Mouse (Mus musculus): ENCODE measurements around the gene Hoxc4. TPM values are rescaled to one million over a fixed set of nuclear protein-coding genes. Genes with fewer than 3 reads are reported as not detected.

Gene Hoxc4
- polyA plus RNA-seq (2015; fragmentation: Nextera tagmentation; extraction: Ambion mirVana), result 1.7 and 2.7 TPM in 2 replicates

GRCm38 (mm10) chr15:103018636-103019035 is at the start of gene Hoxc4:
TSS of gene Hoxc4 (plus strand) at chr15:103018934.
- Histone ChIP-seq H3K4me1 (peaks cover 22% of the 10 kb centered on the region), H3K4me3 (no peak within 1 kb of the TSS), H3K27me3 (peaks cover 97% of the 10 kb centered on the region), H3K36me3 (no peaks in the 10 kb centered on the region), H3K9ac (no peak within 1 kb of the TSS), H3K4me2 (no peak within 1 kb of the TSS), H3K27ac (no peak within 1 kb of the TSS), H3K9me3 (no peaks in the 10 kb centered on the region)
- 24% methylated on average over 9 of the region's 9 CpGs for WGBS
- no peak for ATAC-seq (ENCODE audit: insufficient number of reproducible peaks, low FRiP score, low TSS enrichment, low read depth)

- ATAC-seq (ENCODE audit: insufficient number of reproducible peaks, low FRiP score, low TSS enrichment, low read depth), result no peak
- H3K9me3 ChIP-seq, result no peaks in the 10 kb centered on the region
- H3K4me2 ChIP-seq, result no peak overlapping the region
- WGBS, result 26% methylated on average over 1 of the region's 1 CpGs
- no peak overlapping the region for H3K9ac ChIP-seq
- H3K27ac ChIP-seq, result no peak overlapping the region
- peaks cover 19% of the 10 kb centered on the region for H3K4me1 ChIP-seq
- H3K36me3 ChIP-seq, result no peaks in the 10 kb centered on the region
- peaks cover 96% of the 10 kb centered on the region for H3K27me3 ChIP-seq
- no peak overlapping the region for H3K4me3 ChIP-seq
Observed at GRCm38 (mm10) chr15:102969296-102969695, 49.4 kb upstream of the Hoxc4 start.

GRCm38 (mm10) chr15:102970740-102971139 is 48.0 kb upstream of the Hoxc4 start:
- 4% methylated on average over 12 of the region's 12 CpGs for WGBS
- H3K4me3 ChIP-seq, result no peak overlapping the region
- no peaks in the 10 kb centered on the region for H3K36me3 ChIP-seq
- H3K9me3 ChIP-seq, result no peaks in the 10 kb centered on the region
- H3K4me1 ChIP-seq, result peaks cover 20% of the 10 kb centered on the region
- H3K9ac ChIP-seq, result no peak overlapping the region
- no peak overlapping the region for H3K4me2 ChIP-seq
- no peak for ATAC-seq (ENCODE audit: insufficient number of reproducible peaks, low FRiP score, low TSS enrichment, low read depth)
- H3K27me3 ChIP-seq, result peaks cover 93% of the 10 kb centered on the region
- no peak overlapping the region for H3K27ac ChIP-seq

DNA sequence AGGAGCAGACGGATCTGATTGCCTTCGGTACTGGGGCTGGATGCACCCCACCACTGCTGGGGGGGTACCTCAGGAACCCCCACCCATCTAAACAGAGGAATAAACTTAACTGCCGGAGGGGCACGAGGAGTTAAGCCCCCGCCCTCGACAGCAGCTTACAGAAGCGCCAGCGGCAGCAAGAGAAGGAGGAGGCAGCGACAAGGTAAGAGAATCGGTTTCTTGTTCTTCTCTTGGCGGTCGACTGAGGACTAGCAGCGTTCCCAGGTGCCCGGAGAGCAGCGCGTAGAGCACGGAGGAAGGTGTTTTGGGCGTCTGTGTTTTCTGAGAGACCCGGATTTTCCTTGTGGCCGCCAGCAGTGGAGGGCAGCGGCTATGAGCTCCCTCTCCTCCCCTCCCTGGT is 46.5 kb upstream of the Hoxc4 start:
- Histone ChIP-seq H3K4me3 (peak overlapping the region; percentile 17), H3K9ac (no peak overlapping the region), H3K36me3 (no peaks in the 10 kb centered on the region), H3K4me1 (peaks cover 19% of the 10 kb centered on the region), H3K4me2 (peak overlapping the region; percentile 29; the same call in 1 of the 2 replicates), H3K27me3 (peaks cover 93% of the 10 kb centered on the region), H3K27ac (no peak overlapping the region; the same call in 1 of the 2 replicates), H3K9me3 (no peaks in the 10 kb centered on the region)
- WGBS, result 6% methylated on average over 21 of the region's 21 CpGs
- no peak for ATAC-seq (ENCODE audit: insufficient number of reproducible peaks, low FRiP score, low TSS enrichment, low read depth)

GRCm38 (mm10) chr15:102972753-102973152 is 46.0 kb upstream of the Hoxc4 start:
- Histone ChIP-seq H3K4me2 (peak overlapping the region; percentile 29; the same call in 1 of the 2 replicates), H3K27me3 (peaks cover 93% of the 10 kb centered on the region), H3K9me3 (no peaks in the 10 kb centered on the region), H3K4me1 (peaks cover 22% of the 10 kb centered on the region), H3K4me3 (peak overlapping the region; percentile 17; the same call in 1 of the 2 replicates), H3K36me3 (no peaks in the 10 kb centered on the region), H3K9ac (no peak overlapping the region), H3K27ac (no peak overlapping the region)
- ATAC-seq (ENCODE audit: insufficient number of reproducible peaks, low FRiP score, low TSS enrichment, low read depth), result no peak
- 11% methylated on average over 6 of the region's 6 CpGs for WGBS

DNA sequence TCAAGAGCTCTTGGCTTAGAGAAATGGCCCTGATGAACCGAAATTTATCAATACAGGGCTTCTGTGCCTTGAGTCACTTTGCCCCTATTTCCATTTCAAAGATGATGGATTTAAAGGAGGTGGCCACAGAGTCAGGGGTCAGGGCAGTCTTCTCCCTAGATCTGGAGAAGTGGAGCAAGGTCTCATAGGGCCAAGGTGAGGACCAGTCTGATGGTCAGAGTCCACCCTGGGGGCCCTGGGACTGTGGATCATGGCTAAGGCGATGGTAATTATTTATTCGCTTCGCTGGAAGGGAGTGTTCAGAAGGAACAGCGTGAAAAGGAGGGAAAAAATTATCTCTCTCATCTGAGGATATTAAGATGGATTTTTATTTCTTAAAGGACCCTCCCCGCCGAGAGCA is 43.7 kb upstream of the Hoxc4 start:
- Histone ChIP-seq H3K27me3 (peaks cover 97% of the 10 kb centered on the region), H3K4me2 (peak overlapping the region; percentile 39; the same call in 1 of the 2 replicates), H3K9ac (no peak overlapping the region), H3K9me3 (no peaks in the 10 kb centered on the region), H3K36me3 (no peaks in the 10 kb centered on the region), H3K4me1 (peaks cover 22% of the 10 kb centered on the region), H3K27ac (no peak overlapping the region), H3K4me3 (no peak overlapping the region)
- no peak for ATAC-seq (ENCODE audit: insufficient number of reproducible peaks, low FRiP score, low TSS enrichment, low read depth)
- 13% methylated on average over 7 of the region's 7 CpGs for WGBS

DNA sequence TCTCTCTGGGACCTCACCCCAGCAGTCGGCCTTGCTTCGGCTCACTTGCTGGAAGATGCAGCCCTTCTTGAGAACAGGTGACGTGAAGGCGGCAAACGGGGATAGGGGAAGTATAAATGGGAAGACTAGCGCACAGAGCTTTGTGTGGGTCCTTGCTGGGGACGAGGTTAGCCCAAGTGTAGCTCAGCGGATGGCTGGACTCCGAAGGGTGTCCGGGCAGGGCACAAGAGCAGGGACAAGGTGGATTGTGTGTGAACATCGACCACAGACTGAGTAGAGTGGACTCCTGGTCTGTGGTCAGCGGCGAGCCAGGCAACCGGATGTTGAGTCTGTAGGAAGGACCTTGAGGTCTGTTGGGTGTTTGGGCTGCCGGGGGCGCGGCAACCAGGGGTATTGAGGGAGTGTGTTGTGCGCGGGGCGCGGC is 43.0 kb upstream of the Hoxc4 start:
- no peak overlapping the region for H3K27ac ChIP-seq
- no peaks in the 10 kb centered on the region for H3K9me3 ChIP-seq
- H3K36me3 ChIP-seq, result no peaks in the 10 kb centered on the region
- peaks cover 25% of the 10 kb centered on the region for H3K4me1 ChIP-seq
- peak overlapping the region; percentile 39 for H3K4me2 ChIP-seq
- peaks cover 97% of the 10 kb centered on the region for H3K27me3 ChIP-seq
- peak overlapping the region; percentile 28 for H3K4me3 ChIP-seq
- 4% methylated on average over 21 of the region's 21 CpGs for WGBS
- ATAC-seq (ENCODE audit: insufficient number of reproducible peaks, low FRiP score, low TSS enrichment, low read depth), result no peak
- H3K9ac ChIP-seq, result no peak overlapping the region

- Histone ChIP-seq H3K4me1 (peaks cover 29% of the 10 kb centered on the region), H3K27ac (peak within 1 kb of the TSS; percentile 29; the same call in 1 of the 2 replicates), H3K4me3 (peak within 1 kb of the TSS; percentile 28), H3K9me3 (no peaks in the 10 kb centered on the region), H3K9ac (no peak within 1 kb of the TSS), H3K4me2 (peak within 1 kb of the TSS; percentile 39), H3K36me3 (no peaks in the 10 kb centered on the region), H3K27me3 (peaks cover 97% of the 10 kb centered on the region)
- 5% methylated on average over 20 of the region's 20 CpGs for WGBS
- ATAC-seq (ENCODE audit: insufficient number of reproducible peaks, low FRiP score, low TSS enrichment, low read depth), result no peak
Observed at GRCm38 (mm10) chr15:102976171-102976570, 42.6 kb upstream of the Hoxc4 start, which contains the start of gene Hoxc9. TSS of gene Hoxc9 (plus strand) at chr15:102976439.

GRCm38 (mm10) chr15:102976631-102977422 is 41.9 kb upstream of the Hoxc4 start:
- WGBS, result 4% methylated on average over 37 of the region's 37 CpGs
- peak overlapping the region; percentile 29; the same call in 1 of the 2 replicates for H3K27ac ChIP-seq
- no peaks in the 10 kb centered on the region for H3K9me3 ChIP-seq
- no peak for ATAC-seq (ENCODE audit: insufficient number of reproducible peaks, low FRiP score, low TSS enrichment, low read depth)
- peak overlapping the region; percentile 39 for H3K4me2 ChIP-seq
- peaks cover 97% of the 10 kb centered on the region for H3K27me3 ChIP-seq
- H3K36me3 ChIP-seq, result no peaks in the 10 kb centered on the region
- no peak overlapping the region for H3K9ac ChIP-seq
- H3K4me3 ChIP-seq, result peak overlapping the region; percentile 28
- H3K4me1 ChIP-seq, result peaks cover 35% of the 10 kb centered on the region

DNA sequence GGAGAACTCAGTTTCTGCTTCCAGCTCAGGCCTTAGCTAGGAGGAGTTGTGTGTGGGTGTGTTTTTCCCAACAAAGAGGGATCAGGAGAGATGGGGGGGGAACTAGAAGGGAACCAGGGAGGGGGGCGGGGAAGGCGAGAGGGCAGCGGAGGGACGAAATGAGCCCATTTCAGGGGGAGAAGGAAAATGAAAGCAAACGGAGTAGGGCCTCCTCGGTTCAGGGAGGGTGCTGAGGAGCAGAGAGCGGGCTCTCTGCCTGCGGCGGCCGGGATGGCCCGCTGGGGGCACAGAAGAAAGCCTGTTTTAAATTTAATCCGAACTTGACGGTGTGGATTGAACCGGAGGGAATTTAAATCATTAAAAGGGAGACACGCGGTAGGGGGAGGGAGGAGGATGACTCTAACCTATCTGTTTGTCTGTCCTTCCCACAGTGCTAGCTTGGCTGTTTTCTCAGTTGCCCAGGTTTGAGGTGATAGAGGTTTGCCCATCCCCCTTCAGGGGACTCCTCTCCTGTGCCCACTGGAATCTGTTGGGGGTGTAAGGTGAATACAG is 41.2 kb upstream of the Hoxc4 start:
- H3K9ac ChIP-seq, result peak overlapping the region; percentile 14; the same call in 1 of the 2 replicates
- WGBS, result 8% methylated on average over 15 of the region's 16 CpGs

GRCm38 (mm10) chr15:102978615-102979515 is 39.9 kb upstream of the Hoxc4 start:
- no peak for ATAC-seq (ENCODE audit: insufficient number of reproducible peaks, low FRiP score, low TSS enrichment, low read depth)
- no peak overlapping the region for H3K4me3 ChIP-seq
- H3K4me1 ChIP-seq, result peaks cover 41% of the 10 kb centered on the region
- H3K36me3 ChIP-seq, result no peaks in the 10 kb centered on the region
- no peak overlapping the region for H3K27ac ChIP-seq
- WGBS, result 15% methylated on average over 13 of the region's 13 CpGs
- H3K9me3 ChIP-seq, result no peaks in the 10 kb centered on the region
- peaks cover 95% of the 10 kb centered on the region for H3K27me3 ChIP-seq
- H3K9ac ChIP-seq, result no peak overlapping the region
- no peak overlapping the region for H3K4me2 ChIP-seq

More for the DNA sequence above, 41.2 kb upstream of the Hoxc4 start:
- Histone ChIP-seq H3K4me1 (peaks cover 42% of the 10 kb centered on the region), H3K4me2 (peak overlapping the region; percentile 39), H3K4me3 (peak overlapping the region; percentile 28), H3K27ac (peak overlapping the region; percentile 29; the same call in 1 of the 2 replicates), H3K27me3 (peaks cover 97% of the 10 kb centered on the region), H3K36me3 (no peaks in the 10 kb centered on the region), H3K9me3 (no peaks in the 10 kb centered on the region)
- ATAC-seq (ENCODE audit: insufficient number of reproducible peaks, low FRiP score, low TSS enrichment, low read depth), result no peak

All from limb, embryonic 15.5 days (tissue).